ENCODE assay signal across 8 mouse cellular contexts in genomic region chr5:29735557-29736061, GRCm38 (mm10). TPM values are rescaled to one million over a fixed set of nuclear protein-coding genes. Genes with fewer than 3 reads are reported as not detected.
DNase-seq lines count a peak whose midpoint lies in the region; ATAC-seq and TF ChIP-seq lines count a peak whose summit lies in the region.

Gene Dnajb6, plus strand, starts transcription at chr5:29735688.
Gene Gm5129, minus strand, starts transcription at chr5:29735936.

- H3K27me3 ChIP-seq in forebrain, embryonic 16.5 days (replicated peaks; ENCODE audit: control insufficient read depth, insufficient read depth, low read length), result no peaks in the 10 kb centered on the region
- H3K27me3 ChIP-seq in lung, embryonic 14.5 days (ENCODE audit: insufficient read depth, low read length), result no peaks in the 10 kb centered on the region
- no peaks in the 10 kb centered on the region for H3K27me3 ChIP-seq in thymus, adult 2 months (ENCODE audit: control insufficient read depth, insufficient read depth, low read length)

- peak within 1 kb of the TSS; percentile 97 for H3K27ac ChIP-seq in ES-E14 (ENCODE audit: insufficient read depth, low read depth, low read length, poor library complexity, severe bottlenecking)
- peak within 1 kb of the TSS; percentile 98 for H3K27ac ChIP-seq in forebrain, embryonic 16.5 days (ENCODE audit: low read length)
- peak within 1 kb of the TSS; percentile 98 for H3K27ac ChIP-seq in layer of hippocampus, adult 2 months
- peak within 1 kb of the TSS; percentile 96 for H3K27ac ChIP-seq in lung, embryonic 14.5 days (ENCODE audit: low read depth)
- H3K27ac ChIP-seq in olfactory bulb, adult 2 months (ENCODE audit: insufficient read depth, low read depth, low read length), result peak within 1 kb of the TSS; percentile 99
- H3K27ac ChIP-seq in thymus, adult 2 months (ENCODE audit: control insufficient read depth, insufficient read depth, low read length), result peak within 1 kb of the TSS; percentile 80

- H3K36me3 ChIP-seq in ES-E14 (ENCODE audit: control insufficient read depth, insufficient read depth, low read length, poor library complexity, severe bottlenecking), result no peaks in the 10 kb centered on the region; the same call in 1 of the 2 replicates
- H3K36me3 ChIP-seq in forebrain, embryonic 16.5 days (ENCODE audit: control insufficient read depth, insufficient read depth), result no peaks in the 10 kb centered on the region
- no peaks in the 10 kb centered on the region for H3K36me3 ChIP-seq in lung, embryonic 14.5 days (ENCODE audit: insufficient read depth)
- no peaks in the 10 kb centered on the region for H3K36me3 ChIP-seq in thymus, adult 2 months (ENCODE audit: control insufficient read depth, insufficient read depth, low read length)

- in situ Hi-C loops in ES-E14 (cut with MboI; ENCODE audit: low sequenced_read_pairs in 2 of 2, unreplicated experiment in 2 of 2), result no loop called here

- peak; percentile 89 for DNase-seq in ES-E14 (ENCODE audit: low read depth, low spot score)
- peak; percentile 95 for DNase-seq in cerebellum, adult 11-12 months
- peak; percentile 98 to 99 for DNase-seq in heart, postnatal 36 days
- DNase-seq in layer of hippocampus, adult 2 months (ENCODE audit: low spot score in 2 of 2), result peak; percentile 98 to 100
- DNase-seq in lung, embryonic 14.5 days, result peak; percentile 97
- peak; percentile 98 for DNase-seq in thymus, adult 2 months

- H3K4me1 ChIP-seq in ES-E14 (ENCODE audit: control insufficient read depth in 2 of 2, insufficient read depth in 2 of 2, low read length in 2 of 2, poor library complexity in 1 of 2), result peaks cover 4 to 6% of the 10 kb centered on the region in 2 experiments; a peak in 3 of 4 replicates
- H3K4me1 ChIP-seq in forebrain, embryonic 16.5 days (replicated peaks; ENCODE audit: control insufficient read depth, insufficient read depth, low read length), result peaks cover 21% of the 10 kb centered on the region
- H3K4me1 ChIP-seq in lung, embryonic 14.5 days (ENCODE audit: insufficient read depth), result peaks cover 2% of the 10 kb centered on the region; the same call in 1 of the 2 replicates
- H3K4me1 ChIP-seq in olfactory bulb, adult 2 months (ENCODE audit: control insufficient read depth, insufficient read depth, low read length), result peaks cover 7% of the 10 kb centered on the region
- H3K4me1 ChIP-seq in thymus, adult 2 months (replicated peaks; ENCODE audit: control insufficient read depth, insufficient read depth, low read length), result peaks cover 11% of the 10 kb centered on the region

- peak; percentile 99 for ATAC-seq in forebrain, embryonic 16.5 days
- peak; percentile 96 for ATAC-seq in lung, embryonic 14.5 days (ENCODE audit: insufficient read depth)

- under 1% methylated on average over 46 of the region's 46 CpGs for WGBS in forebrain, embryonic 16.5 days
- 0% methylated on average over 46 of the region's 46 CpGs for WGBS in lung, embryonic 14.5 days
- WGBS in olfactory bulb, adult 2 months, result under 1% methylated on average over 46 of the region's 46 CpGs
- WGBS in thymus, adult 2 months, result under 1% methylated on average over 46 of the region's 46 CpGs

- no peak for TF ChIP-seq CTCF in layer of hippocampus, adult 2 months (conservative IDR thresholded peaks at IDR 0.05)
- no peak for TF ChIP-seq CTCF in lung, embryonic 14.5 days (IDR thresholded peaks at IDR 0.05; ENCODE audit: low read depth)
- TF ChIP-seq CTCF in olfactory bulb, adult 2 months (IDR thresholded peaks at IDR 0.05; ENCODE audit: insufficient read depth, low read depth, low read length), result no peak
- TF ChIP-seq CTCF in thymus, adult 2 months (IDR thresholded peaks at IDR 0.05; ENCODE audit: borderline replicate concordance, control insufficient read depth, extremely low read depth, insufficient read depth, low read length, poor library complexity), result no peak

- no peaks in the 10 kb centered on the region for H3K9me3 ChIP-seq in ES-E14 (ENCODE audit: control insufficient read depth, insufficient read depth, low read depth, low read length)
- H3K9me3 ChIP-seq in forebrain, embryonic 16.5 days (ENCODE audit: control insufficient read depth, low read length), result no peaks in the 10 kb centered on the region
- H3K9me3 ChIP-seq in lung, embryonic 14.5 days (ENCODE audit: low read depth, low read length), result no peaks in the 10 kb centered on the region

- peak; percentile 79 for TF ChIP-seq POLR2A in olfactory bulb, adult 2 months (IDR thresholded peaks at IDR 0.05; ENCODE audit: insufficient read depth, low read depth, low read length)
- TF ChIP-seq POLR2A in thymus, adult 2 months (IDR thresholded peaks at IDR 0.05; ENCODE audit: control insufficient read depth, extremely low read depth, insufficient read depth, low read length, poor library complexity), result peak; percentile 73; the same call in 1 of the 2 replicates

- H3K4me2 ChIP-seq in forebrain, embryonic 16.5 days (ENCODE audit: low read length), result peak within 1 kb of the TSS; percentile 92
- peak within 1 kb of the TSS; percentile 80 for H3K4me2 ChIP-seq in lung, embryonic 14.5 days

- peak within 1 kb of the TSS; percentile 86 to 93 for H3K4me3 ChIP-seq in ES-E14 (ENCODE audit: insufficient read depth in 1 of 2, low read depth in 1 of 2, low read length in 2 of 2, poor library complexity in 1 of 2, severe bottlenecking in 1 of 2)
- H3K4me3 ChIP-seq in forebrain, embryonic 16.5 days (replicated peaks; ENCODE audit: low read length), result peak within 1 kb of the TSS; percentile 100
- H3K4me3 ChIP-seq in layer of hippocampus, adult 2 months, result peak within 1 kb of the TSS; percentile 89
- H3K4me3 ChIP-seq in lung, embryonic 14.5 days (ENCODE audit: low read depth, low read length), result peak within 1 kb of the TSS; percentile 96
- H3K4me3 ChIP-seq in olfactory bulb, adult 2 months (ENCODE audit: insufficient read depth, low read depth, low read length), result peak within 1 kb of the TSS; percentile 68
- H3K4me3 ChIP-seq in thymus, adult 2 months (ENCODE audit: control insufficient read depth, insufficient read depth, low read length), result peak within 1 kb of the TSS; percentile 71

- peak within 1 kb of the TSS; percentile 85 for H3K9ac ChIP-seq in ES-E14 (ENCODE audit: insufficient read depth, low read depth, low read length, poor library complexity, severe bottlenecking)
- peak within 1 kb of the TSS; percentile 93 for H3K9ac ChIP-seq in forebrain, embryonic 16.5 days (replicated peaks; ENCODE audit: low read depth, low read length)
- H3K9ac ChIP-seq in lung, embryonic 14.5 days, result peak within 1 kb of the TSS; percentile 97

- intact Hi-C loops in heart, postnatal 36 days (cut with DNase I), result loop anchor here (5.0 kb wide), 1 partner anchor 168 kb away; the partner anchor contains the start of gene Ube3c

TF ChIP-seq in ES-E14, 5 proteins besides CTCF, POLR2A, EP300 and RAD21:
- TF ChIP-seq ZNF384 (IDR thresholded peaks at IDR 0.05; ENCODE audit: low read depth, low read length), result no peak
- no peak for TF ChIP-seq ZC3H11A (IDR thresholded peaks at IDR 0.05; ENCODE audit: borderline replicate concordance, low read depth, low read length)
- peak; percentile 87 for TF ChIP-seq HCFC1 (IDR thresholded peaks at IDR 0.05; ENCODE audit: borderline replicate concordance, insufficient read depth, low read length)

RNA-seq across cellular contexts. Expression of gene Dnajb6, which starts in this region (rescaled TPM):
- total RNA-seq in ES-E14 (2012; rRNA removed), result 163 and 224 TPM in 2 replicates
- 329 and 348 TPM in 2 replicates for polyA plus RNA-seq in forebrain, embryonic 16.5 days (2015; fragmentation: Nextera tagmentation; extraction: Ambion mirVana)
- 10 to 100 TPM; 74.6 to 76.6 TPM for total RNA-seq in heart, postnatal 36 days (2021)
- 100 to 1,000 TPM; 173 to 175 TPM for total RNA-seq in layer of hippocampus, adult 2 months (2021)
- 143 and 146 TPM in 2 replicates for polyA plus RNA-seq in lung, embryonic 14.5 days (2014; fragmentation: Nextera tagmentation; extraction: Ambion mirVana)
- polyA plus RNA-seq in olfactory bulb, adult 2 months (2012; ENCODE audit: insufficient read depth, insufficient read length, low replicate concordance, missing spikeins), result 484 TPM in 1 of 2 replicates, not detected in the other
- polyA plus RNA-seq in thymus, adult 2 months (2012; rRNA removed), result 64.5 and 78.7 TPM in 2 replicates

RNA-seq across cellular contexts. Expression of gene Gm5129, which starts in this region (rescaled TPM):
- total RNA-seq in ES-E14 (2012; rRNA removed), result not detected in 2 replicates
- polyA plus RNA-seq in forebrain, embryonic 16.5 days (2015; fragmentation: Nextera tagmentation; extraction: Ambion mirVana), result not detected in 2 replicates
- 1 to 10 TPM; 1.2 to 1.4 TPM for total RNA-seq in heart, postnatal 36 days (2021)
- total RNA-seq in layer of hippocampus, adult 2 months (2021), result not detected
- polyA plus RNA-seq in lung, embryonic 14.5 days (2014; fragmentation: Nextera tagmentation; extraction: Ambion mirVana), result not detected in 2 replicates
- polyA plus RNA-seq in olfactory bulb, adult 2 months (2012; ENCODE audit: insufficient read depth, insufficient read length, low replicate concordance, missing spikeins), result not detected in 2 replicates
- 1.3 TPM in 1 of 2 replicates, not detected in the other for polyA plus RNA-seq in thymus, adult 2 months (2012; rRNA removed)

Comparison
In these comparisons a context has a peak if more than half of its experiments do, and no peak if none do; other contexts are left out.
1. Peak in every context shown above with its lines: DNase-seq, ATAC-seq, H3K4me3 ChIP-seq and H3K27ac ChIP-seq.